Mouse (Mus musculus) olfactory bulb, adult 2 months (tissue): ENCODE measurements around the gene P4ha2. TPM values are rescaled to one million over a fixed set of nuclear protein-coding genes. Genes with fewer than 3 reads are reported as not detected.
A peak's percentile ranks its signal among the peaks of the same experiment; 100 is the strongest.

Source experiments
- H3K27ac ChIP-seq: fragments of 200-500 bp; 2 replicates; pipeline ENCODE4 v1.5.1; 2012; ENCODE audit warnings: low read depth, low read length; ENCODE audit not compliant: insufficient read depth
- H3K4me1 ChIP-seq: fragments of 200-500 bp; 2 replicates; pipeline ENCODE4 v1.6.1; 2012; ENCODE audit warnings: low read length; ENCODE audit not compliant: control insufficient read depth, insufficient read depth
- H3K4me3 ChIP-seq: fragments of 200-500 bp; 2 replicates; pipeline ENCODE4 v1.5.1; 2012; ENCODE audit warnings: mild to moderate bottlenecking, low read depth, low read length, moderate library complexity; ENCODE audit not compliant: insufficient read depth
- CTCF ChIP-seq: fragments of 200-500 bp; IDR thresholded peaks from 2 replicates; pipeline ENCODE4 v1.5.1; 2012; ENCODE audit warnings: low read depth, mild to moderate bottlenecking, low read length, moderate library complexity; ENCODE audit not compliant: insufficient read depth
- POLR2A ChIP-seq: fragments of 200-500 bp; IDR thresholded peaks from 2 replicates; pipeline ENCODE4 v1.6.1; 2012; ENCODE audit warnings: mild to moderate bottlenecking, low read depth, low read length, moderate library complexity; ENCODE audit not compliant: insufficient read depth
- WGBS: fragments of 180-500 bp; shearing (Covaris S2); methylation state at CpG from one replicate; pipeline ENCODE4 v1.1.7; 2018; 5-methylcytosine and 5-hydroxymethylcytosine counted together
- polyA plus RNA-seq: library from polyadenylated mRNA; stranded (reverse); fragments of >200 nt; gene quantifications from 2 replicates; pipeline ENCODE4 v1.2.4, GENCODE M21; 2012; ENCODE audit warnings: low replicate concordance; ENCODE audit not compliant: missing spikeins, insufficient read depth, insufficient read length

Gene P4ha2
- polyA plus RNA-seq, 1 experiment = not detected

GRCm38 (mm10) chr11:54100692-54101591 is 1.0 kb downstream of the P4ha2 start:
- no peak for TF ChIP-seq CTCF
- 0 out of 2 replicates have a peak, but pooled peaks have one; percentile 14 for TF ChIP-seq POLR2A
- Histone ChIP-seq H3K4me1 (peaks cover 24% of the 10 kb centered on the region), H3K4me3 (peak overlapping the region; percentile 80), H3K27ac (0 out of 2 replicates have a peak overlapping the region, but pooled peaks have one; percentile 7)
- 2% methylated on average over 81 of the region's 83 CpGs for WGBS

GRCm38 (mm10) chr11:54101701-54102100 is 1.8 kb downstream of the P4ha2 start:
- TF ChIP-seq POLR2A (no peak), CTCF (no peak)
- Histone ChIP-seq H3K27ac (no peak overlapping the region), H3K4me1 (peaks cover 26% of the 10 kb centered on the region), H3K4me3 (peak overlapping the region; percentile 80)
- 88% methylated on average over 9 of the region's 9 CpGs for WGBS

- WGBS = 79% methylated on average over 10 of the region's 10 CpGs
Measured at GRCm38 (mm10) chr11:54102706-54103449, 3.0 kb downstream of the P4ha2 start.

GRCm38 (mm10) chr11:54105011-54105410 is 5.1 kb downstream of the P4ha2 start:
- no peak overlapping the region for H3K27ac ChIP-seq
- peaks cover 33% of the 10 kb centered on the region for H3K4me1 ChIP-seq
- WGBS = 97% methylated on average over 6 of the region's 6 CpGs
- no peak overlapping the region for H3K4me3 ChIP-seq
- TF ChIP-seq POLR2A = no peak
- TF ChIP-seq CTCF = no peak

More at GRCm38 (mm10) chr11:54102706-54103449, 3.0 kb downstream of the P4ha2 start:
- Histone ChIP-seq H3K4me1 (peaks cover 32% of the 10 kb centered on the region), H3K4me3 (no peak overlapping the region), H3K27ac (no peak overlapping the region)
- no peak for TF ChIP-seq POLR2A
- TF ChIP-seq CTCF = no peak

GRCm38 (mm10) chr11:54106676-54107075 is 6.8 kb downstream of the P4ha2 start:
- Histone ChIP-seq H3K4me3 (no peak overlapping the region), H3K27ac (peak overlapping the region; percentile 19; the same call in 1 of the 2 replicates), H3K4me1 (peaks cover 20% of the 10 kb centered on the region)
- WGBS = 75% methylated on average over 3 of the region's 3 CpGs
- TF ChIP-seq CTCF (no peak), POLR2A (no peak)

GRCm38 (mm10) chr11:54107239-54107638 is 7.3 kb downstream of the P4ha2 start:
- Histone ChIP-seq H3K27ac (0 out of 2 replicates have a peak overlapping the region, but pooled peaks have one; percentile 19), H3K4me1 (peaks cover 22% of the 10 kb centered on the region), H3K4me3 (no peak overlapping the region)
- TF ChIP-seq CTCF = no peak
- TF ChIP-seq POLR2A = no peak
- WGBS = 58% methylated on average over 7 of the region's 7 CpGs

GRCm38 (mm10) chr11:54108131-54108530 is 8.2 kb downstream of the P4ha2 start:
- Histone ChIP-seq H3K4me1 (peaks cover 22% of the 10 kb centered on the region), H3K27ac (no peak overlapping the region), H3K4me3 (no peak overlapping the region)
- TF ChIP-seq CTCF (no peak), POLR2A (no peak)
- WGBS = 76% methylated on average over 3 of the region's 3 CpGs

- WGBS = 68% methylated on average over 5 of the region's 5 CpGs
- TF ChIP-seq CTCF (no peak), POLR2A (no peak)
- no peak overlapping the region for H3K4me3 ChIP-seq
- H3K4me1 ChIP-seq = peaks cover 29% of the 10 kb centered on the region
- H3K27ac ChIP-seq = no peak overlapping the region
Measured at GRCm38 (mm10) chr11:54108894-54109293, 9.0 kb downstream of the P4ha2 start.
